Mouse (Mus musculus) heart, postnatal 25 days (tissue): ENCODE measurements around the gene Espl1. TPM values are rescaled to one million over a fixed set of nuclear protein-coding genes. Genes with fewer than 3 reads are reported as not detected.

ENCODE experiments used
- DNase-seq: peaks from one replicate; pipeline ENCODE4 v3.0.0; 2022; ENCODE audit warnings: low spot score
- intact Hi-C: fragments of 180-260 bp; cut with DNase I; formaldehyde crosslinking; loops from one replicate; pipeline ENCODE4 v1.15.1; 2025
- total RNA-seq, 2 experiments: library from RNA; stranded (reverse); gene quantifications; 2 replicates each; pipeline ENCODE4 v1.2.3; 2021

Gene Espl1
- total RNA-seq, 2 experiments from 2014 or later, result 0.65 to 1.9 TPM

- no peak for DNase-seq
- intact Hi-C loops, result no loop called here
Measured at GRCm38 (mm10) chr15:102362648-102363047, 66.6 kb downstream of the Espl1 start.

- intact Hi-C loops, result no loop called here
Measured at GRCm38 (mm10) chr15:102364678-102365077, 68.6 kb downstream of the Espl1 start.

GRCm38 (mm10) chr15:102366238-102366637, 70.2 kb downstream of the Espl1 start:
- no peak for DNase-seq
- intact Hi-C loops, result no loop called here

More at GRCm38 (mm10) chr15:102364678-102365077, 68.6 kb downstream of the Espl1 start:
- no peak for DNase-seq

- DNase-seq, result no peak
- intact Hi-C loops, result no loop called here
Measured at GRCm38 (mm10) chr15:102366733-102367344, 70.8 kb downstream of the Espl1 start, which contains the start of gene Sp7. TSS of gene Sp7 (minus strand) at chr15:102367182.

- DNase-seq, result no peak
- intact Hi-C loops, result no loop called here
Measured at GRCm38 (mm10) chr15:102369972-102370371, 73.9 kb downstream of the Espl1 start.

- no peak for DNase-seq
- intact Hi-C loops, result no loop called here
Measured at GRCm38 (mm10) chr15:102370727-102371126, 74.7 kb downstream of the Espl1 start.

Other genes starting within 250 kb of the Espl1 start
- 100 to 1,000 TPM; 131 to 144 TPM for gene Eif4b, start 222.5 kb upstream of the Espl1 start, total RNA-seq
- 100 to 1,000 TPM in 1 of 2 experiments, 10 to 100 TPM in 1; 98.6 to 118 TPM for gene Tns2, start 195.9 kb upstream of the Espl1 start, total RNA-seq
- gene Spryd3, start 160.0 kb upstream of the Espl1 start, total RNA-seq, result 10 to 100 TPM; 13.2 to 15.1 TPM
- 10 to 100 TPM; 38.3 to 43.6 TPM for gene Igfbp6, start 151.9 kb upstream of the Espl1 start, total RNA-seq
- under 1 TPM in 1 of 2 experiments, not detected in 1; 0.11 TPM for gene Soat2, start 145.7 kb upstream of the Espl1 start, total RNA-seq
- gene Zfp740, start 93.0 kb upstream of the Espl1 start, total RNA-seq, result 10 to 100 TPM; 34.0 to 35.2 TPM
- gene Csad, start 91.5 kb upstream of the Espl1 start, total RNA-seq, result 10 to 100 TPM; 15.7 to 16.3 TPM
- 1 to 10 TPM; 1.3 TPM for gene Itgb7, start 64.3 kb upstream of the Espl1 start, total RNA-seq
- 10 to 100 TPM; 17.0 to 20.8 TPM for gene Rarg, start 38.7 kb upstream of the Espl1 start, total RNA-seq
- gene Gm9918, start 25.7 kb upstream of the Espl1 start, total RNA-seq, result not detected
- 10 to 100 TPM; 15.5 to 18.5 TPM for gene Mfsd5, start 16.8 kb upstream of the Espl1 start, total RNA-seq
- 100 to 1,000 TPM; 284 to 288 TPM for gene Pfdn5, start 29.9 kb downstream of the Espl1 start, total RNA-seq
- 10 to 100 TPM; 21.3 to 23.1 TPM for gene Myg1, start 35.4 kb downstream of the Espl1 start, total RNA-seq
- 10 to 100 TPM; 10.2 to 11.2 TPM for gene Aaas, start 54.5 kb downstream of the Espl1 start, total RNA-seq
- not detected for gene Sp7, start 70.9 kb downstream of the Espl1 start, total RNA-seq
- 10 to 100 TPM; 42.7 to 44.4 TPM for gene Sp1, start 109.9 kb downstream of the Espl1 start, total RNA-seq
- gene Amhr2, start 149.1 kb downstream of the Espl1 start, total RNA-seq, result under 1 TPM; 0.68 to 0.84 TPM
- gene Prr13, start 162.8 kb downstream of the Espl1 start, total RNA-seq, result 10 to 100 TPM; 20.6 to 21.0 TPM
- gene Pcbp2, start 174.3 kb downstream of the Espl1 start, total RNA-seq, result 100 to 1,000 TPM; 458 to 504 TPM
- not detected for gene Gm10337, start 207.5 kb downstream of the Espl1 start, total RNA-seq
- gene Map3k12, start 220.8 kb downstream of the Espl1 start, total RNA-seq, result 1 to 10 TPM; 3.2 to 4.5 TPM
- gene Tarbp2, start 221.9 kb downstream of the Espl1 start, total RNA-seq, result 10 to 100 TPM; 46.6 to 47.6 TPM
- gene Npff, start 228.7 kb downstream of the Espl1 start, total RNA-seq, result 1 to 10 TPM; 2.5 to 2.8 TPM